Mouse (Mus musculus) midbrain, embryonic 12.5 days (tissue): ENCODE results near the gene Hoxa6. TPM values are rescaled to one million over a fixed set of nuclear protein-coding genes. Genes with fewer than 3 reads are reported as not detected.

Source experiments
- ATAC-seq: fragments of 200-750 bp; cut with Nextera tagmentation; 2 replicates; pipeline ENCODE4 v1.8.0; 2017; ENCODE audit warnings: low read depth, moderate TSS enrichment, moderate library complexity; ENCODE audit not compliant: low FRiP score
- H3K27ac ChIP-seq: fragments of 300-500 bp; sonication (generic); replicated peaks from 2 replicates; pipeline ENCODE4 v1.5.1; 2016; ENCODE audit warnings: mild to moderate bottlenecking
- H3K27me3 ChIP-seq: fragments of 300-500 bp; sonication (generic); 2 replicates; pipeline ENCODE4 v1.6.1; 2016; ENCODE audit warnings: mild to moderate bottlenecking
- H3K36me3 ChIP-seq: fragments of 300-500 bp; sonication (generic); 2 replicates; pipeline ENCODE4 v1.6.1; 2016
- H3K4me1 ChIP-seq: fragments of 300-500 bp; sonication (generic); 2 replicates; pipeline ENCODE4 v1.6.1; 2016
- H3K4me2 ChIP-seq: fragments of 300-500 bp; sonication (generic); replicated peaks from 2 replicates; pipeline ENCODE4 v1.6.1; 2016; ENCODE audit warnings: mild to moderate bottlenecking, moderate library complexity
- H3K4me3 ChIP-seq: fragments of 300-500 bp; sonication (generic); 2 replicates; pipeline ENCODE4 v1.5.1; 2016; ENCODE audit warnings: mild to moderate bottlenecking
- H3K9ac ChIP-seq: fragments of 300-500 bp; sonication (generic); replicated peaks from 2 replicates; pipeline ENCODE4 v1.6.1; 2016; ENCODE audit warnings: mild to moderate bottlenecking, moderate library complexity
- H3K9me3 ChIP-seq: fragments of 300-500 bp; sonication (generic); 2 replicates; pipeline ENCODE4 v1.6.1; 2016; ENCODE audit warnings: mild to moderate bottlenecking
- WGBS: fragments of 180-500 bp; shearing (Covaris S2); methylation state at CpG from one replicate; pipeline ENCODE4 v1.1.7; 2016; 5-methylcytosine and 5-hydroxymethylcytosine counted together
- polyA plus RNA-seq: library from polyadenylated mRNA; unstranded; fragments of >200 nt; fragmentation: Nextera tagmentation; extraction: Ambion mirVana; gene quantifications from 2 replicates; pipeline ENCODE4 v1.2.1, GENCODE M21; 2016

The Hoxa6 gene
- polyA plus RNA-seq, 1 experiment from 2014 or later = not detected

GRCm38 (mm10) chr6:52206882-52207683 is 1.4 kb downstream of the Hoxa6 start:
- no peak overlapping the region for H3K4me3 ChIP-seq
- WGBS = 3% methylated on average over 4 of the region's 4 CpGs
- no peak for ATAC-seq
- no peaks in the 10 kb centered on the region for H3K9me3 ChIP-seq
- no peak overlapping the region for H3K4me2 ChIP-seq
- no peak overlapping the region for H3K27ac ChIP-seq
- H3K27me3 ChIP-seq = peaks cover 98% of the 10 kb centered on the region
- H3K9ac ChIP-seq = no peak overlapping the region
- H3K36me3 ChIP-seq = no peaks in the 10 kb centered on the region
- peaks cover 17% of the 10 kb centered on the region; the same call in 1 of the 2 replicates for H3K4me1 ChIP-seq

- Histone ChIP-seq H3K9ac (no peak overlapping the region), H3K27me3 (peaks cover 98% of the 10 kb centered on the region), H3K27ac (no peak overlapping the region), H3K36me3 (no peaks in the 10 kb centered on the region), H3K4me1 (peaks cover 14% of the 10 kb centered on the region; the same call in 1 of the 2 replicates), H3K4me2 (no peak overlapping the region), H3K4me3 (no peak overlapping the region), H3K9me3 (no peaks in the 10 kb centered on the region)
- WGBS = under 1% methylated on average over 55 of the region's 55 CpGs
- no peak for ATAC-seq
Measured at GRCm38 (mm10) chr6:52205638-52206621, 2.6 kb downstream of the Hoxa6 start.

- Histone ChIP-seq H3K4me3 (no peak overlapping the region), H3K36me3 (no peaks in the 10 kb centered on the region), H3K4me2 (no peak overlapping the region), H3K9me3 (no peaks in the 10 kb centered on the region), H3K27ac (no peak overlapping the region), H3K9ac (no peak overlapping the region), H3K4me1 (peaks cover 14% of the 10 kb centered on the region; the same call in 1 of the 2 replicates), H3K27me3 (peaks cover 99% of the 10 kb centered on the region)
- no peak for ATAC-seq
- 5% methylated on average over 14 of the region's 14 CpGs for WGBS
Measured at GRCm38 (mm10) chr6:52205221-52205620, 3.3 kb downstream of the Hoxa6 start.

GRCm38 (mm10) chr6:52204050-52204752 is 4.3 kb downstream of the Hoxa6 start, which contains the start of gene Hoxa5:
Gene Hoxa5 (minus strand): TSS chr6:52204587.
- H3K36me3 ChIP-seq = no peaks in the 10 kb centered on the region
- peak within 1 kb of the TSS; percentile 28 for H3K4me3 ChIP-seq
- no peak for ATAC-seq
- WGBS = under 1% methylated on average over 65 of the region's 65 CpGs
- peaks cover 99% of the 10 kb centered on the region for H3K27me3 ChIP-seq
- H3K27ac ChIP-seq = no peak within 1 kb of the TSS
- H3K4me2 ChIP-seq = peak within 1 kb of the TSS; percentile 32
- H3K9ac ChIP-seq = no peak within 1 kb of the TSS
- peaks cover 14% of the 10 kb centered on the region; the same call in 1 of the 2 replicates for H3K4me1 ChIP-seq
- no peaks in the 10 kb centered on the region for H3K9me3 ChIP-seq

GRCm38 (mm10) chr6:52203371-52204049 is 5.0 kb downstream of the Hoxa6 start:
- ATAC-seq = no peak
- peak overlapping the region; percentile 32 for H3K4me2 ChIP-seq
- no peaks in the 10 kb centered on the region for H3K9me3 ChIP-seq
- H3K27ac ChIP-seq = no peak overlapping the region
- no peak overlapping the region for H3K9ac ChIP-seq
- H3K4me3 ChIP-seq = peak overlapping the region; percentile 28
- under 1% methylated on average over 39 of the region's 46 CpGs for WGBS
- peaks cover 99% of the 10 kb centered on the region for H3K27me3 ChIP-seq
- peaks cover 10% of the 10 kb centered on the region; the same call in 1 of the 2 replicates for H3K4me1 ChIP-seq
- H3K36me3 ChIP-seq = no peaks in the 10 kb centered on the region

- H3K4me1 ChIP-seq = peaks cover 10% of the 10 kb centered on the region; the same call in 1 of the 2 replicates
- H3K4me3 ChIP-seq = no peak overlapping the region
- no peaks in the 10 kb centered on the region for H3K36me3 ChIP-seq
- H3K9me3 ChIP-seq = no peaks in the 10 kb centered on the region
- ATAC-seq = no peak
- no peak overlapping the region for H3K9ac ChIP-seq
- peaks cover 99% of the 10 kb centered on the region for H3K27me3 ChIP-seq
- no peak overlapping the region for H3K4me2 ChIP-seq
- under 1% methylated on average over 10 of the region's 10 CpGs for WGBS
- H3K27ac ChIP-seq = no peak overlapping the region
Measured at GRCm38 (mm10) chr6:52203121-52203370, 5.5 kb downstream of the Hoxa6 start.

GRCm38 (mm10) chr6:52202362-52203120 is 6.0 kb downstream of the Hoxa6 start:
- Histone ChIP-seq H3K4me3 (no peak overlapping the region), H3K27ac (no peak overlapping the region), H3K9ac (no peak overlapping the region), H3K4me1 (peaks cover 10% of the 10 kb centered on the region; the same call in 1 of the 2 replicates), H3K27me3 (peaks cover 99% of the 10 kb centered on the region), H3K36me3 (no peaks in the 10 kb centered on the region), H3K4me2 (no peak overlapping the region), H3K9me3 (no peaks in the 10 kb centered on the region)
- 2% methylated on average over 22 of the region's 22 CpGs for WGBS
- ATAC-seq = no peak

GRCm38 (mm10) chr6:52201269-52201668 is 7.3 kb downstream of the Hoxa6 start:
- Histone ChIP-seq H3K27ac (no peak overlapping the region), H3K36me3 (no peaks in the 10 kb centered on the region), H3K9me3 (no peaks in the 10 kb centered on the region), H3K9ac (no peak overlapping the region), H3K4me1 (peaks cover 10% of the 10 kb centered on the region; the same call in 1 of the 2 replicates), H3K4me2 (no peak overlapping the region), H3K27me3 (peaks cover 99% of the 10 kb centered on the region), H3K4me3 (no peak overlapping the region)
- ATAC-seq = no peak
- WGBS = 6% methylated on average over 1 of the region's 1 CpGs

- Histone ChIP-seq H3K36me3 (no peaks in the 10 kb centered on the region), H3K4me2 (no peak overlapping the region), H3K4me1 (peaks cover 10% of the 10 kb centered on the region; the same call in 1 of the 2 replicates), H3K4me3 (no peak overlapping the region), H3K27me3 (peaks cover 99% of the 10 kb centered on the region), H3K9ac (no peak overlapping the region), H3K9me3 (no peaks in the 10 kb centered on the region), H3K27ac (no peak overlapping the region)
- WGBS = 6% methylated on average over 10 of the region's 10 CpGs
- ATAC-seq = no peak
Measured at GRCm38 (mm10) chr6:52200751-52201250, 7.7 kb downstream of the Hoxa6 start.

- H3K36me3 ChIP-seq = no peaks in the 10 kb centered on the region
- H3K4me2 ChIP-seq = no peak overlapping the region
- H3K4me3 ChIP-seq = no peak overlapping the region
- no peaks in the 10 kb centered on the region for H3K9me3 ChIP-seq
- no peak overlapping the region for H3K9ac ChIP-seq
- peaks cover 10% of the 10 kb centered on the region; the same call in 1 of the 2 replicates for H3K4me1 ChIP-seq
- peaks cover 98% of the 10 kb centered on the region for H3K27me3 ChIP-seq
- no peak overlapping the region for H3K27ac ChIP-seq
- no peak for ATAC-seq
- 1% methylated on average over 30 of the region's 30 CpGs for WGBS
Measured at GRCm38 (mm10) chr6:52200073-52200750, 8.3 kb downstream of the Hoxa6 start.
